In genomic region chr8:78509273-78510031, GRCm38 (mm10) we compare ENCODE assay signal across 8 mouse cellular contexts. TPM values are rescaled to one million over a fixed set of nuclear protein-coding genes. Genes with fewer than 3 reads are reported as not detected.
DNase-seq lines count a peak whose midpoint lies in the region; ATAC-seq lines count a peak whose summit lies in the region.

Slc10a7 (plus strand) TSS chr8:78509346.

- peak within 1 kb of the TSS; percentile 95 for H3K9ac ChIP-seq in hindbrain, embryonic 14.5 days

- no peaks in the 10 kb centered on the region for H3K27me3 ChIP-seq in hindbrain, embryonic 14.5 days (ENCODE audit: control insufficient read depth, insufficient read depth, low read length)

- H3K9me3 ChIP-seq in hindbrain, embryonic 14.5 days (ENCODE audit: control insufficient read depth, low read length), result no peaks in the 10 kb centered on the region

- H3K27ac ChIP-seq in hindbrain, embryonic 14.5 days, result peak within 1 kb of the TSS; percentile 99

- H3K4me1 ChIP-seq in hindbrain, embryonic 14.5 days (replicated peaks; ENCODE audit: control insufficient read depth, insufficient read depth, low read length), result peaks cover 14% of the 10 kb centered on the region

- peak within 1 kb of the TSS; percentile 96 for H3K4me2 ChIP-seq in hindbrain, embryonic 14.5 days (replicated peaks)

- H3K36me3 ChIP-seq in hindbrain, embryonic 14.5 days (replicated peaks; ENCODE audit: control insufficient read depth, insufficient read depth), result peaks cover 13% of the 10 kb centered on the region

- peak within 1 kb of the TSS; percentile 93 for H3K4me3 ChIP-seq in hindbrain, embryonic 14.5 days (replicated peaks; ENCODE audit: low read length)

- DNase-seq in R1 (ENCODE audit: low read depth, low spot score), result peak; percentile 94
- peak; percentile 90 to 92 for DNase-seq in cerebellum, postnatal 25 days
- DNase-seq in frontal cortex, postnatal 25 days (ENCODE audit: low spot score in 2 of 2), result peak; percentile 74 to 83
- peak; percentile 85 for DNase-seq in hindbrain, embryonic 14.5 days (ENCODE audit: low spot score)
- peak; percentile 84 for DNase-seq in left cerebral cortex, adult 11 months (ENCODE audit: low spot score)
- peak; percentile 88 to 90 for DNase-seq in lung, postnatal 4 days
- DNase-seq in retina, postnatal 1 day, result peak; percentile 92
- peak; percentile 90 for DNase-seq in thymus, postnatal 4 days

- WGBS in hindbrain, embryonic 14.5 days, result under 1% methylated on average over 51 of the region's 51 CpGs

- peak; percentile 96 for ATAC-seq in hindbrain, embryonic 14.5 days (ENCODE audit: low FRiP score)

RNA-seq across cellular contexts. Expression of gene Slc10a7, which starts in this region (rescaled TPM):
- polyA plus RNA-seq in hindbrain, embryonic 14.5 days (2014; fragmentation: Nextera tagmentation; extraction: Ambion mirVana), result 6.3 and 6.4 TPM in 2 replicates

Comparison
In these comparisons a context has a peak if more than half of its experiments do, and no peak if none do; other contexts are left out.
1. Peak in every context shown above with its lines: DNase-seq, ATAC-seq, H3K4me3 ChIP-seq and H3K27ac ChIP-seq.